Mouse (Mus musculus) CD4-positive, CD25-positive, alpha-beta regulatory T cell (primary cell): ENCODE results near the gene Asxl2. TPM values are rescaled to one million over a fixed set of nuclear protein-coding genes. Genes with fewer than 3 reads are reported as not detected.

ENCODE experiments used
- polyA plus RNA-seq: library from polyadenylated mRNA; unstranded; fragments of 100-300 nt; shearing (Covaris generic); gene quantifications from one replicate; pipeline ENCODE4 v1.2.1, GENCODE M21; 2017

The Asxl2 gene
- polyA plus RNA-seq, result 70.4 TPM

GRCm38 (mm10) chr12:3426530-3427034 is at the start of gene Asxl2:
TSS of gene Asxl2 (plus strand) at chr12:3426857.

Other genes starting within 250 kb of the Asxl2 start
- gene Rab10, start 116.9 kb upstream of the Asxl2 start, polyA plus RNA-seq, result 181 TPM
- 8.2 TPM for gene Kif3c, start 61.7 kb upstream of the Asxl2 start, polyA plus RNA-seq
- gene Dtnb, start 145.5 kb downstream of the Asxl2 start, polyA plus RNA-seq, result 104 TPM